Mouse (Mus musculus) neural tube, embryonic 13.5 days (tissue): Measurements from ENCODE around the gene Utrn. TPM values are rescaled to one million over a fixed set of nuclear protein-coding genes. Genes with fewer than 3 reads are reported as not detected.

ENCODE experiments used
- ATAC-seq: fragments of 200-750 bp; cut with Nextera tagmentation; 2 replicates; pipeline ENCODE4 v1.8.0; 2017; ENCODE audit warnings: low read depth, mild to moderate bottlenecking, moderate TSS enrichment, moderate library complexity
- H3K27ac ChIP-seq: fragments of 300-500 bp; sonication (generic); replicated peaks from 2 replicates; pipeline ENCODE4 v1.5.1; 2015; ENCODE audit warnings: moderate library complexity, mild to moderate bottlenecking, inconsistent platforms
- H3K27me3 ChIP-seq: fragments of 300-500 bp; sonication (generic); 2 replicates; pipeline ENCODE4 v1.6.1; 2015; ENCODE audit warnings: mild to moderate bottlenecking, inconsistent platforms
- H3K36me3 ChIP-seq: fragments of 300-500 bp; sonication (generic); 2 replicates; pipeline ENCODE4 v1.6.1; 2015; ENCODE audit warnings: mild to moderate bottlenecking, inconsistent platforms
- H3K4me1 ChIP-seq: fragments of 300-500 bp; sonication (generic); replicated peaks from 2 replicates; pipeline ENCODE4 v1.6.1; 2015; ENCODE audit warnings: inconsistent platforms
- H3K4me2 ChIP-seq: fragments of 300-500 bp; sonication (generic); 2 replicates; pipeline ENCODE4 v1.6.1; 2015; ENCODE audit warnings: inconsistent platforms, mild to moderate bottlenecking, moderate library complexity
- H3K4me3 ChIP-seq: fragments of 300-500 bp; sonication (generic); 2 replicates; pipeline ENCODE4 v1.5.1; 2015; ENCODE audit warnings: mild to moderate bottlenecking, inconsistent platforms
- H3K9ac ChIP-seq: fragments of 300-500 bp; sonication (generic); 2 replicates; pipeline ENCODE4 v1.6.1; 2015; ENCODE audit warnings: moderate library complexity, mild to moderate bottlenecking, inconsistent platforms
- H3K9me3 ChIP-seq: fragments of 300-500 bp; sonication (generic); 2 replicates; pipeline ENCODE4 v1.6.1; 2016; ENCODE audit warnings: inconsistent platforms
- WGBS: fragments of 180-500 bp; shearing (Covaris S2); methylation state at CpG from one replicate; pipeline ENCODE4 v1.1.7; 2015; 5-methylcytosine and 5-hydroxymethylcytosine counted together
- polyA plus RNA-seq: library from polyadenylated mRNA; unstranded; fragments of >200 nt; fragmentation: Nextera tagmentation; extraction: Ambion mirVana; gene quantifications from 2 replicates; pipeline ENCODE4 v1.2.1, GENCODE M21; 2015

Utrn gene
- polyA plus RNA-seq, 1 experiment from 2014 or later = 34.3 TPM

DNA sequence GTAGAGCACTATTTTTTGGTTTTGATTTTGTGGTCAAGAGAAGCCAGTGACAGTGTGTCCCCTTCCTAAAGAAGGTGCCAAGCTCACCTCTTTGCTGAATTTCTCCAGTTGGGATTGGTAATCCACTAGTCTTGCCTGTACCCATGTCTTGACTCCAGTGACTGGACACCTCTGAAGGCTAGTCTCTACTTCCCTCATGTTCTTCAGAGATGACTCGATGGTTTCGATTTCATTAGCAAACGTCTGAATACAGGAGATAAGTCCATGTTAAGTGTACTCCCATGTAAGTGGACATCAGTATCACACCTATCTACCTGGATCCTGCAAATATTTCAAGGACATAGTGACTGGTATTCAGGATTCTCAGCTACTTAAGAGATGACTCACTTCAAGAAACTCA lies 171.3 kb downstream of the Utrn start:
- Histone ChIP-seq H3K4me1 (no peaks in the 10 kb centered on the region), H3K4me2 (no peak overlapping the region), H3K36me3 (no peaks in the 10 kb centered on the region), H3K4me3 (no peak overlapping the region), H3K9me3 (no peaks in the 10 kb centered on the region), H3K27ac (no peak overlapping the region), H3K27me3 (no peaks in the 10 kb centered on the region), H3K9ac (no peak overlapping the region)
- no peak for ATAC-seq
- WGBS = 95% methylated on average over 3 of the region's 3 CpGs

DNA sequence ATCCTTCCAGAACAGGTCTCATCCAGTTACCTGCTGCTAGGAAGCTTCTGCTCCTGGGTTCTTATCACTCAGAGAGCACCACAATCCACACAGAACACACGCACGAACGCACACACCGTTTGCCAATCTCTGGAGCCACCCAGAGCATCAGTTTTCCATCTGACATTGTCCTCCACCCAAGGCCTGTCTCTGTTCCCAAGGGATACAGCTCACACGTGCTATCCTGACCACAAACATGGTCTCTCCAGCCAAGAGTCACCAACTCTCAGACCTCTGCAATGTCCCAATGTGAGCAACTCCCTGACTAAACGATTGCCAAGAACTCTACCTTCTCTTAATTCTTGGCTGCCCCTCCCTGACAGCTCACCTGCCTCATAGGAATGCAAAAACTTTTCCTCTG lies 172.5 kb downstream of the Utrn start:
- no peaks in the 10 kb centered on the region for H3K9me3 ChIP-seq
- no peaks in the 10 kb centered on the region for H3K36me3 ChIP-seq
- WGBS = 88% methylated on average over 6 of the region's 6 CpGs
- no peak overlapping the region for H3K4me3 ChIP-seq
- H3K4me2 ChIP-seq = no peak overlapping the region
- H3K9ac ChIP-seq = no peak overlapping the region
- H3K4me1 ChIP-seq = no peaks in the 10 kb centered on the region
- H3K27ac ChIP-seq = no peak overlapping the region
- H3K27me3 ChIP-seq = no peaks in the 10 kb centered on the region
- ATAC-seq = no peak

DNA sequence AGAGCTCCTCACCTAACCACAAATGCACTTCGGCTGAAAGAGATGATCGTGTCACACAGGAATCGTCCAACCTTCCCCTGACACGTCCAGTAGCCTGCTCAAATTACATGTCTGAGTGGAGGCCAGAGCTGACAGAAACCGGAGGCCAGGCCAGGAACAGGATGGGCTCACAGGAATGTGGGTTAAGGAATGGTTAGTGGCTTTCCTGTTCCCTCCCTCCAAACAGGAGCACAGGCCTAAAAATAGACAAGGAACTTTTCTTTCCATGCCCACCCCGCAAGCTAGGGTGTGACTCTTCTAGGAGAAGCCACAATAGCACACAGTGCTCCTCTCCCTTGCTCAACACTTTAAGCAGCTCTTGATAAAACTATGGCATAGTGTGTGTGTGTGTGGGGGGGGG lies 174.4 kb downstream of the Utrn start:
- ATAC-seq = no peak
- H3K4me2 ChIP-seq = no peak overlapping the region
- no peak overlapping the region for H3K4me3 ChIP-seq
- H3K9ac ChIP-seq = no peak overlapping the region
- H3K4me1 ChIP-seq = no peaks in the 10 kb centered on the region
- H3K9me3 ChIP-seq = no peaks in the 10 kb centered on the region
- H3K27ac ChIP-seq = no peak overlapping the region
- H3K27me3 ChIP-seq = no peaks in the 10 kb centered on the region
- WGBS = 69% methylated on average over 6 of the region's 6 CpGs
- H3K36me3 ChIP-seq = no peaks in the 10 kb centered on the region

DNA sequence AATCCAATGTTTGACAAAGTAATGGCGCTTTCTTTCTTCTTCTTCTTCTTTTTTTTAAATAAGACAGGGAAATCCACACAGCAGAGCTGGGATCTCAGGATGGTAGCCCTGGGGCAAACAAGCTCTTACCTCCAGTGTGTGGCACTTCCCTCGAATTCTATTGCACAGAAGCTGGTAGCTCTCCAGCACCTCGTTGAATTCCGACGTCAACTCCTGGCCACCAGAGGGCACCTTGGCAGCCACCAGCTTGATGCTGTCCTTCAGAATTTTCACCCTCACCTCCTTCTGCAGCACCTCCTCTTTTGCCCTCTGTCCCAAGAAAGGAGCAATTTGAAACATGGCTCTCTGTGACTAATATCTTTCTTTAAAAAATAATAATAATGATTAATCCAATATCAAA lies 178.6 kb downstream of the Utrn start:
- Histone ChIP-seq H3K36me3 (0 out of 2 replicates have a peak, but pooled peaks cover 9% of the 10 kb centered on the region), H3K27ac (no peak overlapping the region), H3K4me2 (no peak overlapping the region), H3K4me3 (no peak overlapping the region), H3K4me1 (no peaks in the 10 kb centered on the region), H3K9ac (no peak overlapping the region), H3K27me3 (no peaks in the 10 kb centered on the region), H3K9me3 (no peaks in the 10 kb centered on the region)
- WGBS = 25% methylated on average over 5 of the region's 5 CpGs
- no peak for ATAC-seq

DNA sequence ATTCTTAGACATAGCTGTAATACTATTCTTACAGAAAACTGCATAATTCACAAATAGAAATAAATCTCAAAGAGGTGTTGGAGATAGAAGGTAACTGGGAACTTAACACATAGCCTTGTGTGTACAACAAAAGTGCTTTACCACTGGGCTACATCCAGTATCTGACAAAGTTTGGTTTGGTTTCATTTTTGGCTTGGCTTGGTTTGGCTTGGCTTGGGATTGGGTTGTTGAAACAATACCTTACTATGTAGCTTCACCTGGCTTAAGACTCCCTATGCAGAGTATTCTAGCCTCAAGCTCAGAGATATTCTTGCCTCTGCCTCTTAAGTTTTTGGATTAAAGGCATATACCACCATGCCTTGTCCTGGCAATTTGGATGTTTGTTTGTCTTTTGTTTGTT lies 183.5 kb downstream of the Utrn start:
- Histone ChIP-seq H3K4me2 (no peak overlapping the region), H3K4me1 (no peaks in the 10 kb centered on the region), H3K36me3 (0 out of 2 replicates have a peak, but pooled peaks cover 16% of the 10 kb centered on the region), H3K9ac (no peak overlapping the region), H3K4me3 (no peak overlapping the region), H3K9me3 (no peaks in the 10 kb centered on the region), H3K27me3 (no peaks in the 10 kb centered on the region), H3K27ac (no peak overlapping the region)
- ATAC-seq = no peak

DNA sequence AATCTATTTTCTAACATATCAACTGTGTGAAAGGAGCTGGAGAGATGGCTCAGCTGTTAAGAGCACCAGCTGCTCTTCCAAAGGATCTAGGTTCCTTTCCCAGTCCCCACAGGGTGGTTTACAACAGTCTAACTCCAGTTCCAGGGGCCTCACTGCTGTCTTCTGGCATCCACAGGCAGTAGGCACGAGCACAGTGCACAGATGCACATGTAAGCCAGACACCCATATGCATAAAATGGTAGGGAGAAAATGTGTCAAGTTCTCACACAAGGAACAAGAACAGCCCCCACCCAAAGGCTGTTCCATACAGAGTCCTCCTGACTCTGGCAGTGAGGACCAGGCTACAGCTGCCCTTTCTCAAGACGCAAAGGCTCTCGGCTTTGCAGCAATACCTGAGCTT lies 185.1 kb downstream of the Utrn start:
- H3K9ac ChIP-seq = no peak overlapping the region
- H3K4me2 ChIP-seq = no peak overlapping the region
- no peak overlapping the region for H3K27ac ChIP-seq
- 90% methylated on average over 3 of the region's 3 CpGs for WGBS
- ATAC-seq = no peak
- no peak overlapping the region for H3K4me3 ChIP-seq
- no peaks in the 10 kb centered on the region for H3K9me3 ChIP-seq
- H3K4me1 ChIP-seq = no peaks in the 10 kb centered on the region
- no peaks in the 10 kb centered on the region for H3K27me3 ChIP-seq
- 0 out of 2 replicates have a peak, but pooled peaks cover 16% of the 10 kb centered on the region for H3K36me3 ChIP-seq

DNA sequence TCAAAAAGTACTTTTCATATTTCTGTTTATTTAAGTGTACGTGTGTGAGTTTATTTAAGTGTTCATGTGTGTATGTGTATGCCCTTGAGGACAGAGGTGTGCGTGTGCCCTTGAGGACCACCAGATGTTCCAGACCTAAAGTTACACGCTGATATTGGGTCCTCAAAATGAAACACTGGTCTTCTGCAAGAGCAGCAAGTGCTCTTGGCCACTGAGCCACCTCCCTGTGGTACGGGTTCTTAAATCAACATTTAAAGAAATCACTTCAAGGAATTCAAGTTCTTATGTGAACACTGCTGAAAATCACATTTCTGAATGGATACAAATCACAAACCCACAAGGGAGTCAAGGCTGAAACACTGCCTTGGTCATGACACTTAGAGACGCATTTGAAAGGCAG lies 195.9 kb downstream of the Utrn start:
- Histone ChIP-seq H3K4me3 (no peak overlapping the region), H3K9me3 (no peaks in the 10 kb centered on the region), H3K36me3 (no peaks in the 10 kb centered on the region), H3K4me1 (no peaks in the 10 kb centered on the region), H3K27me3 (no peaks in the 10 kb centered on the region), H3K27ac (no peak overlapping the region), H3K4me2 (no peak overlapping the region), H3K9ac (no peak overlapping the region)
- 91% methylated on average over 5 of the region's 5 CpGs for WGBS
- no peak for ATAC-seq

DNA sequence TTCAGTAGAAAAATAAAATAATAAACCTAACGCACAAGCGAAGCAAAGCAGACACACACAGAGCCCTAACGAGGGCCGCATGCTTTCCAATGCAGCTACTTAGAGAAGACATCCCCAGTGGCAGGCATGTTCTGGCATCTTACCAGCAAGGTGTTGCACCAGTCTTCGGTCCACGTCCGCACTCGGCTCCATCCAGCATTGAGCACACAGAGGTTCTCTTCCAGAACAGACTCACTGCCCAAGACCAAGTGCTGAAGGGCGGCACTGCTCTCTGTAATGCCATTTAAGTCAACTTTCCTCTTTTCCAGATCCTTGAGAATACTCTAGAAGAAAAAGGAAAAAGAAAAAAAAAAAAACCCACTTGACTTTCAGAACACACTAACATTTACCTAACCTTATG lies 197.6 kb downstream of the Utrn start:
- 96% methylated on average over 9 of the region's 9 CpGs for WGBS
- ATAC-seq = no peak
- H3K9me3 ChIP-seq = no peaks in the 10 kb centered on the region

DNA sequence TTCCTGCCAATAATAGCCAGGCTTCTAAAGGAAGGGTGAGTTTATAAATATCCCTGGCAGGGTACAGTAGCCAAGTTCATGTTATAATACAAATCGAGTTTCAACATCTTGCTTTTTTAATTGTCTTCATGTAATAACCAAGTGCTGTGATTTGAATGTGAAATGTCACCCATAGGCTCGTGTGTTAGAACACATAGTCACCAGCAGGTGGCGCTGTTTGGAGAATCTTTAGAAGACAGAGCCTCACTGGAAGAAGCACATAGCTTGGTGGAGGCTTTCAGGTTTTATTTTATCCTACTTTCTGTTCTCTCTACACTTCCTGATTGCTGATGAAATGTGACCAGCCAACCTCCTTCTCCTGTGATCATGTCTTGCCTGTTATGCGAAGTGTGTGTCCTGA lies 207.1 kb downstream of the Utrn start:
- Histone ChIP-seq H3K4me3 (no peak overlapping the region), H3K36me3 (peaks cover 12% of the 10 kb centered on the region; the same call in 1 of the 2 replicates), H3K27me3 (no peaks in the 10 kb centered on the region), H3K9ac (no peak overlapping the region), H3K4me1 (no peaks in the 10 kb centered on the region), H3K4me2 (no peak overlapping the region), H3K9me3 (peaks cover 3% of the 10 kb centered on the region; the same call in 1 of the 2 replicates), H3K27ac (no peak overlapping the region)
- no peak for ATAC-seq
- WGBS = 92% methylated on average over 4 of the region's 4 CpGs

More for the DNA sequence above, 197.6 kb downstream of the Utrn start:
- Histone ChIP-seq H3K27me3 (no peaks in the 10 kb centered on the region), H3K4me1 (no peaks in the 10 kb centered on the region), H3K27ac (no peak overlapping the region), H3K4me2 (no peak overlapping the region), H3K36me3 (peaks cover 6% of the 10 kb centered on the region; the same call in 1 of the 2 replicates), H3K9ac (no peak overlapping the region), H3K4me3 (no peak overlapping the region)

DNA sequence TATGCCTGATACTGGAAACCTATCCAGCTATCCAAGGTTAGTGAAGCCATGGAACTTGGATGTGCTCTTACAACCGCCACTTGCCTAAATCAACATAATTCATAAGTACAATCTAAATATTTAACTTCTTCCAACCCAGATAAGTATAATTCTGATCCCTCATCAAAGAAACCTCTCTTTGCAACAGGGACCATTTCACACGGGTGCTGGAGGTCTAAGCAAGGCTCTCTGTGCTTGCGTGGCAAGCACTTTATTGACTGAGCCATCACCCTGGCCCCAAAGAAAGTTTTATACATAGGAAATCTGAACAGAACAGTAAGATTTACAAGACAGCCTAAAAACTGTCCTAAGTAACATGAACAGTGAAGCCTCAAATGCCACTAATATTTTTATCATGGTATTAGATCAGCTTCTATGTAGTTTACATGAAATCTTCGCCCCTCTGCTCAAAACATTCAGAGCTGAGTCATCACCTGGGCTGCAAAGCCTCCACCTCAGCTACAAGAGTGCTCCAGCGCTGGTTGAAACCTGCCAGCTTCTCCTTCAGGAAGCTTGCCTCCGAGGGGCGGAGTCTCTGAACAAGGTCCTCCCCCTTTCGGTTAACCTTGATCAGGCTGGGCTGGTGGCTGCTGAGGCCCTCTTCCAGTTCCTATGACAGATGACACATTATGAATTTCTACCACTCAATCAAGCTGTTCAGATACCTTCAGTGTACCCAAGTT lies 211.0 kb downstream of the Utrn start:
- H3K36me3 ChIP-seq = peaks cover 6% of the 10 kb centered on the region; the same call in 1 of the 2 replicates
- H3K27me3 ChIP-seq = no peaks in the 10 kb centered on the region
- H3K4me1 ChIP-seq = no peaks in the 10 kb centered on the region
- H3K9ac ChIP-seq = no peak overlapping the region
- H3K4me2 ChIP-seq = no peak overlapping the region
- WGBS = 84% methylated on average over 8 of the region's 8 CpGs
- H3K4me3 ChIP-seq = no peak overlapping the region
- H3K27ac ChIP-seq = no peak overlapping the region
- ATAC-seq = no peak
- peaks cover 3% of the 10 kb centered on the region; the same call in 1 of the 2 replicates for H3K9me3 ChIP-seq

DNA sequence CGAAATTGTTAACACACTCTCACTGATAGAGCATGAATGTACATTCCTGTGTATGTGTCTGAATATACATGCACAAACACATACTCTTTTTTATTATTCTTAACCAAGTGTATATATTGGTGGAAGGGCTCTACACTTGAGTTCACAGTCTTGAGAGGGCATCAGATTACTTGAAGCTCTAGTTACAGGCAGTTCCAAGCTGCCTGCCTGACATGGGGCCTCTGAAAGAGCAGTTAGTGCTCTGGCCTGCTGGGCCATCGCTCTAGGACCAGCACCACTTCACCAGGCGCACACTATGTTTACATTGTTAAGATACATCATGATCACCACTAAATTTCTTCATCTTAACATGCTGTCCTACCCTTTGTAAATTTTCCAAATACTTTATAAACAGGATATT lies 216.2 kb downstream of the Utrn start:
- WGBS = 87% methylated on average over 3 of the region's 3 CpGs
- H3K4me3 ChIP-seq = no peak overlapping the region
- H3K27ac ChIP-seq = no peak overlapping the region
- H3K9me3 ChIP-seq = no peaks in the 10 kb centered on the region
- H3K27me3 ChIP-seq = no peaks in the 10 kb centered on the region
- no peak for ATAC-seq
- no peaks in the 10 kb centered on the region for H3K4me1 ChIP-seq
- no peaks in the 10 kb centered on the region for H3K36me3 ChIP-seq
- H3K9ac ChIP-seq = no peak overlapping the region
- no peak overlapping the region for H3K4me2 ChIP-seq

DNA sequence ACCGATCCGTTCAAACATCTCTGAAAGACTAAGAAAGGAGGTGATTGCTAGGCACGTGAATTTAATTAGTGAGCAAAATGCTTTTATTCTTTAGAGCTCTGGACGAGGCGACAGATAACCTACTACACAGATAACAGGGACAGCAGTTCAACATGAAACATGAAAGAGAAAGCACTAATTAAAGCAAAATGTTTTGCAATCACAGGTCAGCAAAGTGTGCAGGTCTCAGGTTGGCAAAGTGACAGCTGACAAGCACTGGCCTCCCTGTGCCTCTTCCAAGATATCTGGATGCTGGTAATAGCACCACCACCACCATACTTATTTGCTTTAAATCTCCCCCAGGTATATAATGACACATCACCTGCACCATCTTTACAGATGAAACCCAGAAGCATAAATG lies 223.0 kb downstream of the Utrn start:
- no peak overlapping the region for H3K9ac ChIP-seq
- no peaks in the 10 kb centered on the region for H3K36me3 ChIP-seq
- H3K27me3 ChIP-seq = no peaks in the 10 kb centered on the region
- ATAC-seq = no peak
- H3K27ac ChIP-seq = no peak overlapping the region
- no peaks in the 10 kb centered on the region for H3K9me3 ChIP-seq
- no peak overlapping the region for H3K4me2 ChIP-seq
- 70% methylated on average over 5 of the region's 5 CpGs for WGBS
- no peak overlapping the region for H3K4me3 ChIP-seq
- H3K4me1 ChIP-seq = no peaks in the 10 kb centered on the region

DNA sequence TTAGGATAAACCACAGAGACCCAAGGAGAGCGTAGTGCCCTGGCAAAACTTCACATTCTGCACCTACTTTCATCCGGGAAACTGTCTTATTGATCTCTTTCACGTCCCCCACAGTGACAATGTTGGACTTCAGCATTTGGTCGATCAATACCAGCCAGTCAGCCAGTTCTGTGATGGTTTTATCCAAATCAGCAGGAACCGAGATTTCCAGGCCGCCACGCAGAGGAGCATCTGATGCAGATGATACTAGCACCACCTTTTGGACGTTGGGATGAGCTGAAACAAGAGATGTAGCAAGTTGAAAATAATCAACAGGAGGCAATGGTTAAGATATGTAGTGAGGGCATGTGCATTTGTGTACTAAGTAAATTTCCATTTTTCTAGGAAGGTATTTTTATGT lies 225.8 kb downstream of the Utrn start:
- WGBS = 74% methylated on average over 8 of the region's 8 CpGs
- no peak overlapping the region for H3K4me3 ChIP-seq
- no peaks in the 10 kb centered on the region for H3K9me3 ChIP-seq
- no peak overlapping the region for H3K9ac ChIP-seq
- H3K4me1 ChIP-seq = no peaks in the 10 kb centered on the region
- no peak overlapping the region for H3K4me2 ChIP-seq
- H3K27me3 ChIP-seq = no peaks in the 10 kb centered on the region
- H3K27ac ChIP-seq = no peak overlapping the region
- H3K36me3 ChIP-seq = no peaks in the 10 kb centered on the region
- no peak for ATAC-seq
